Mouse (Mus musculus) liver, embryonic 11.5 days (tissue): ENCODE data around the gene Iscu. TPM values are rescaled to one million over a fixed set of nuclear protein-coding genes. Genes with fewer than 3 reads are reported as not detected.
"Not testable (repeated sequence)": the region's sequence is repeated elsewhere in the genome, so short reads cannot be mapped to it uniquely, and the experiment has no call there.

ENCODE experiments used
- ATAC-seq: fragments of 200-750 bp; cut with Nextera tagmentation; replicated peaks from 2 replicates; pipeline ENCODE4 v1.8.0; 2017; ENCODE audit warnings: moderate number of reproducible peaks, mild to moderate bottlenecking, moderate TSS enrichment, moderate library complexity; ENCODE audit not compliant: low FRiP score
- DNase-seq: peaks from one replicate; pipeline ENCODE4 v3.0.0-alpha.2; 2017; ENCODE audit warnings: low spot score
- H3K27ac ChIP-seq: fragments of 300-500 bp; sonication (generic); 2 replicates; pipeline ENCODE4 v1.5.1; 2014; ENCODE audit warnings: mild to moderate bottlenecking, low read depth, low read length, control low read depth
- H3K27me3 ChIP-seq: fragments of 300-500 bp; sonication (generic); replicated peaks from 2 replicates; pipeline ENCODE4 v1.6.1; 2014; ENCODE audit warnings: low read length, mixed read lengths; ENCODE audit not compliant: control insufficient read depth, insufficient read depth
- H3K36me3 ChIP-seq: fragments of 300-500 bp; sonication (generic); 2 replicates; pipeline ENCODE4 v1.6.1; 2014; ENCODE audit warnings: mild to moderate bottlenecking, low read length, moderate library complexity, mixed read lengths; ENCODE audit not compliant: control insufficient read depth, insufficient read depth
- H3K4me1 ChIP-seq: fragments of 300-500 bp; sonication (generic); replicated peaks from 2 replicates; pipeline ENCODE4 v1.6.1; 2014; ENCODE audit warnings: low read length, mixed read lengths; ENCODE audit not compliant: control insufficient read depth, insufficient read depth
- H3K4me2 ChIP-seq: fragments of 300-500 bp; sonication (generic); 2 replicates; pipeline ENCODE4 v1.6.1; 2014; ENCODE audit warnings: mild to moderate bottlenecking, control low read depth, moderate library complexity
- H3K4me3 ChIP-seq: fragments of 300-500 bp; sonication (generic); 2 replicates; pipeline ENCODE4 v1.5.1; 2014; ENCODE audit warnings: low read depth, low read length, control low read depth
- H3K9ac ChIP-seq: fragments of 300-500 bp; sonication (generic); 2 replicates; pipeline ENCODE4 v1.6.1; 2014; ENCODE audit warnings: low read depth, low read length, control low read depth
- H3K9me3 ChIP-seq: fragments of 300-500 bp; sonication (generic); 2 replicates; pipeline ENCODE4 v1.6.1; 2016; ENCODE audit warnings: low read length, inconsistent platforms, mixed read lengths; ENCODE audit not compliant: control insufficient read depth
- WGBS: fragments of 180-500 bp; shearing (Covaris S2); extraction: QIAGEN DNeasy Blood & Tissue Kit; methylation state at CpG from one replicate; pipeline ENCODE4 v1.1.7; 2014; 5-methylcytosine and 5-hydroxymethylcytosine counted together
- polyA plus RNA-seq: library from polyadenylated mRNA; unstranded; fragments of >200 nt; fragmentation: Nextera tagmentation; extraction: Ambion mirVana; gene quantifications from 2 replicates; pipeline ENCODE4 v1.2.1, GENCODE M21; 2014

Gene Iscu
- polyA plus RNA-seq, 1 experiment from 2014 or later: 117 TPM

- H3K4me2 ChIP-seq: peak overlapping the region; percentile 57
- no peak for ATAC-seq
- 56% methylated on average over 5 of the region's 5 CpGs for WGBS
- no peak for DNase-seq
- peaks cover 23% of the 10 kb centered on the region for H3K4me1 ChIP-seq
- H3K9me3 ChIP-seq: no peaks in the 10 kb centered on the region
- H3K4me3 ChIP-seq: peak overlapping the region; percentile 42
- H3K9ac ChIP-seq: no peak overlapping the region
- H3K27me3 ChIP-seq: no peaks in the 10 kb centered on the region; the same call in 1 of the 2 replicates
- no peak overlapping the region; the same call in 1 of the 2 replicates for H3K27ac ChIP-seq
- no peaks in the 10 kb centered on the region for H3K36me3 ChIP-seq
Observed at GRCm38 (mm10) chr5:113799691-113800090, 27.1 kb downstream of the Iscu start.

GRCm38 (mm10) chr5:113800280-113800679 is 27.7 kb downstream of the Iscu start, which contains the start of gene Tmem119:
Tmem119 (minus strand) TSS chr5:113800516.
- Histone ChIP-seq H3K4me1 (peaks cover 23% of the 10 kb centered on the region), H3K4me2 (peak within 1 kb of the TSS; percentile 57), H3K9ac (no peak within 1 kb of the TSS), H3K27ac (no peak within 1 kb of the TSS; the same call in 1 of the 2 replicates), H3K9me3 (no peaks in the 10 kb centered on the region), H3K27me3 (no peaks in the 10 kb centered on the region; the same call in 1 of the 2 replicates), H3K36me3 (no peaks in the 10 kb centered on the region), H3K4me3 (peak within 1 kb of the TSS; percentile 42)
- peak; percentile 72 for ATAC-seq
- peak; percentile 69 for DNase-seq
- WGBS: under 1% methylated on average over 11 of the region's 11 CpGs

DNA sequence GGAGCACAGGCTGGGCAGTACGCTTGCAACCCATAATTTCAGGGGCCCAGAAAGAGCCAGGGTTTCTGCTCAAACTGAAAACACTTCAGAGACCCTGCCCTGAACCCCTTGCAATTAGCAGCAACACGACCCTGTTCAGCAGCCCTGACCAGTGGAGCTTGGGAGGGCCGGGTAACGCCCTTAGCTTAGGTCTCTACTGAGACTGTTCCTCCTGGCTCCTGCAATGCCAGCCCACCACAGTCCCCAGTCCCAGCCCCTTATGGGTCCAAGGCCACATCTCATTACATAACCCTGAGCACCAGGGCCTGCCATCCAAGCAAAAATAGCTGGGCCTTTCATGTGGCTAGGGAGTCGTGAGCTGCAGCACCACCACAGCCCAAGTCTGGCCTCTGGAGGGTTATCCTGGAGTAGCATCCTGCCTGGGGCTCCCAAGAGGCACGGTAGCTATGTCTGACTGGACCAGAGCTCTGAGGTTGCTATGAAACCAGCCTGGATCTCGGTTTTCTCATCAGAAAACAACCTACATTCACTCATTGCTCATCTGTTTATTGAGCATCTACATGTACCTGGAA is 31.9 kb downstream of the Iscu start:
- no peak for DNase-seq
- no peak overlapping the region for H3K4me2 ChIP-seq
- ATAC-seq: no peak
- H3K9ac ChIP-seq: no peak overlapping the region
- H3K27ac ChIP-seq: no peak overlapping the region
- peaks cover 13% of the 10 kb centered on the region for H3K4me1 ChIP-seq
- H3K9me3 ChIP-seq: no peaks in the 10 kb centered on the region
- no peak overlapping the region for H3K4me3 ChIP-seq
- no peaks in the 10 kb centered on the region for H3K36me3 ChIP-seq
- H3K27me3 ChIP-seq: no peaks in the 10 kb centered on the region; the same call in 1 of the 2 replicates
- 57% methylated on average over 7 of the region's 7 CpGs for WGBS

DNA sequence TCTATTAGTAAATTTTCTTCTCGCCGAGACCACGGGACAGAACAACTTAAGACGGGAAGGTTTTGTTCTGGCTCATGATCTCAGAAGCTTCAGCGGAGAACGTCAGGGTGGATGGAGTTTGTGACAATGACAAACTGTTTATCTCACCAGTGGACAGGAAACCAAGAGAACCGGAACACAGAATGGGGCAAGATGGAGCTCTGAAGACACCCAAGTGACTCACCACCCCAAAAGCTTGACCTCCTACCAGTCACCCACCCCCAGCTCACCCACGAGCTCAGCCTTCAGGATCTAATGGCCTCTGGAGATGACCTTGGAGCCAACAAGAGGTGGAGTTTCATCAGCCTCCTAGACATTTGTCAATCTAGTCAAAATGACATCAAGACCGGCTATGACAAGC is 32.8 kb downstream of the Iscu start:
- no peak for ATAC-seq
- Histone ChIP-seq H3K36me3 (no peaks in the 10 kb centered on the region), H3K9me3 (no peaks in the 10 kb centered on the region), H3K9ac (no peak overlapping the region), H3K27me3 (no peaks in the 10 kb centered on the region), H3K4me1 (peaks cover 13% of the 10 kb centered on the region), H3K4me3 (no peak overlapping the region), H3K27ac (no peak overlapping the region), H3K4me2 (no peak overlapping the region)
- no peak for DNase-seq
- 80% methylated on average over 9 of the region's 9 CpGs for WGBS

GRCm38 (mm10) chr5:113806414-113806813 is 33.9 kb downstream of the Iscu start:
- Histone ChIP-seq H3K4me3 (no peak overlapping the region), H3K36me3 (no peaks in the 10 kb centered on the region), H3K4me2 (no peak overlapping the region), H3K9ac (no peak overlapping the region), H3K27me3 (no peaks in the 10 kb centered on the region), H3K4me1 (peaks cover 13% of the 10 kb centered on the region), H3K27ac (no peak overlapping the region), H3K9me3 (no peaks in the 10 kb centered on the region)
- DNase-seq: no peak
- WGBS: 19% methylated on average over 10 of the region's 10 CpGs
- ATAC-seq: no peak

- H3K36me3 ChIP-seq: no peaks in the 10 kb centered on the region
- no peaks in the 10 kb centered on the region for H3K27me3 ChIP-seq
- H3K4me2 ChIP-seq: no peak overlapping the region
- ATAC-seq (no peak), DNase-seq (no peak)
- no peaks in the 10 kb centered on the region for H3K9me3 ChIP-seq
- no peak overlapping the region for H3K27ac ChIP-seq
- no peak overlapping the region for H3K4me3 ChIP-seq
- peaks cover 13% of the 10 kb centered on the region for H3K4me1 ChIP-seq
- H3K9ac ChIP-seq: no peak overlapping the region
- WGBS: 66% methylated on average over 9 of the region's 9 CpGs
Observed at GRCm38 (mm10) chr5:113807712-113808111, 35.2 kb downstream of the Iscu start.

DNA sequence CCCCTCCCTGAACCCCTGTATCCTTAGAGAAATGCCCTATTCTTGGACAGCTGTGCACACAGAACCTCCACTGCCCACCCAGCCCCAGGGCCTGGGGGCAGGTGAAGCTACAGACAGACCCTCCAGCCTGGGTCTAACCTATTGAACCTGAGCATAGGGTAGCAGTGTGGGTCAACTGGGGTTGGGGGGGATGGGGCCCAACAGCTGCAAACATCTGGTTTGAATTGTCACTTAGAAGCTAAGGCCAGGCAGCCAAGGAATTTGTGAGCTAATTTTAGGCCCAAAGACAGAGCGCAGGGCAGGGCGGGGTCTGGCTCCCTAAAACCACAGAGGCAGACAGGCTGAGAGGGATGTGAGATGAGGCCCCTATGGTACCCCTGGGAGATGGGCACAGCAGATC is 35.6 kb downstream of the Iscu start:
- Histone ChIP-seq H3K36me3 (no peaks in the 10 kb centered on the region), H3K9me3 (no peaks in the 10 kb centered on the region), H3K4me3 (no peak overlapping the region), H3K4me1 (peaks cover 13% of the 10 kb centered on the region), H3K4me2 (no peak overlapping the region), H3K9ac (no peak overlapping the region), H3K27me3 (no peaks in the 10 kb centered on the region), H3K27ac (no peak overlapping the region)
- ATAC-seq (no peak), DNase-seq (no peak)
- WGBS: 64% methylated on average over 2 of the region's 2 CpGs

DNA sequence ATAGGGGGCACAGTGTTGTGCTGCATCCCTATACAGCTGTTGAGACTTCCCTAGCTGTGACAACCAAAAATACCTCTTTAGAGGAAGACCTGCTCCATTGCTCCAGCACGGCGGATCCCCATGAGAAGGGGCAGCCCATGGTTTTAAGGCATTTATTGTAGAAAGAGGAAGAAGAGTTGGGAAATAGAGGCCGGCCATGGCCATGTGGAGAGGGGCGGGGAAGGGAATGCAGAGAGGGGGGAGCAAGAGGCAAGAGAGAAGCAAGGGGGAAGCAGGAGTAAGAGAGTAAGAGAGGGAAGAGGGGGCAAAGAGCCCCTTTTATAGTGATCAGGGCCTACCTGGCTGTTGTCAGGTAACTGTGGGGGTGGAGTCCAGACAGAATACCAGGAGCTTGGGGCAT is 37.6 kb downstream of the Iscu start:
- no peak overlapping the region for H3K27ac ChIP-seq
- ATAC-seq: no peak
- no peaks in the 10 kb centered on the region for H3K9me3 ChIP-seq
- H3K4me2 ChIP-seq: no peak overlapping the region
- no peaks in the 10 kb centered on the region for H3K36me3 ChIP-seq
- peaks cover 13% of the 10 kb centered on the region for H3K4me1 ChIP-seq
- H3K4me3 ChIP-seq: no peak overlapping the region
- 68% methylated on average over 4 of the region's 4 CpGs for WGBS
- H3K9ac ChIP-seq: no peak overlapping the region
- no peak for DNase-seq
- no peaks in the 10 kb centered on the region for H3K27me3 ChIP-seq

- H3K9ac ChIP-seq, H3K9me3 ChIP-seq, H3K4me2 ChIP-seq, H3K27me3 ChIP-seq, H3K4me1 ChIP-seq, H3K4me3 ChIP-seq, ATAC-seq, DNase-seq, H3K27ac ChIP-seq, H3K36me3 ChIP-seq: not testable (repeated sequence)
- 18% methylated on average over 11 of the region's 12 CpGs for WGBS
Observed at GRCm38 (mm10) chr5:113811824-113812420, 39.4 kb downstream of the Iscu start.
